Mouse (Mus musculus): ENCODE data around the gene Slc16a14. TPM values are rescaled to one million over a fixed set of nuclear protein-coding genes. Genes with fewer than 3 reads are reported as not detected.
A peak's percentile ranks its signal among the peaks of the same experiment; 100 is the strongest.

Gene Slc16a14
- polyA plus RNA-seq, 1 experiment = not detected

GRCm38 (mm10) chr1:84942666-84943065 lies 7.7 kb upstream of the Slc16a14 start:
- TF ChIP-seq POLR2A (IDR thresholded peaks at IDR 0.05; ENCODE audit: insufficient read depth, low read depth, low read length) = no peak
- TF ChIP-seq CTCF (IDR thresholded peaks at IDR 0.05; ENCODE audit: insufficient read depth, low read depth, low read length) = no peak

GRCm38 (mm10) chr1:84940322-84940721 lies 5.4 kb upstream of the Slc16a14 start:
- WGBS = 91% methylated on average over 2 of the region's 2 CpGs
- peaks cover 3% of the 10 kb centered on the region; the same call in 1 of the 2 replicates for H3K4me1 ChIP-seq (ENCODE audit: control insufficient read depth, insufficient read depth, low read length)
- no peak overlapping the region for H3K27ac ChIP-seq (ENCODE audit: insufficient read depth, low read depth, low read length)
- TF ChIP-seq CTCF (IDR thresholded peaks at IDR 0.05; ENCODE audit: insufficient read depth, low read depth, low read length) = no peak
- no peak for TF ChIP-seq POLR2A (IDR thresholded peaks at IDR 0.05; ENCODE audit: insufficient read depth, low read depth, low read length)
- no peak overlapping the region for H3K4me3 ChIP-seq (ENCODE audit: insufficient read depth, low read depth, low read length)

More at GRCm38 (mm10) chr1:84942666-84943065, 7.7 kb upstream of the Slc16a14 start:
- Histone ChIP-seq H3K4me1 (ENCODE audit: control insufficient read depth, insufficient read depth, low read length) (no peaks in the 10 kb centered on the region), H3K27ac (ENCODE audit: insufficient read depth, low read depth, low read length) (no peak overlapping the region), H3K4me3 (ENCODE audit: insufficient read depth, low read depth, low read length) (no peak overlapping the region)

GRCm38 (mm10) chr1:84939466-84939865 lies 4.5 kb upstream of the Slc16a14 start:
- H3K4me1 ChIP-seq (ENCODE audit: control insufficient read depth, insufficient read depth, low read length) = peaks cover 3% of the 10 kb centered on the region; the same call in 1 of the 2 replicates
- WGBS = 90% methylated on average over 4 of the region's 4 CpGs
- no peak overlapping the region for H3K4me3 ChIP-seq (ENCODE audit: insufficient read depth, low read depth, low read length)
- TF ChIP-seq POLR2A (IDR thresholded peaks at IDR 0.05; ENCODE audit: insufficient read depth, low read depth, low read length) (no peak), CTCF (IDR thresholded peaks at IDR 0.05; ENCODE audit: insufficient read depth, low read depth, low read length) (no peak)
- no peak overlapping the region for H3K27ac ChIP-seq (ENCODE audit: insufficient read depth, low read depth, low read length)

DNA sequence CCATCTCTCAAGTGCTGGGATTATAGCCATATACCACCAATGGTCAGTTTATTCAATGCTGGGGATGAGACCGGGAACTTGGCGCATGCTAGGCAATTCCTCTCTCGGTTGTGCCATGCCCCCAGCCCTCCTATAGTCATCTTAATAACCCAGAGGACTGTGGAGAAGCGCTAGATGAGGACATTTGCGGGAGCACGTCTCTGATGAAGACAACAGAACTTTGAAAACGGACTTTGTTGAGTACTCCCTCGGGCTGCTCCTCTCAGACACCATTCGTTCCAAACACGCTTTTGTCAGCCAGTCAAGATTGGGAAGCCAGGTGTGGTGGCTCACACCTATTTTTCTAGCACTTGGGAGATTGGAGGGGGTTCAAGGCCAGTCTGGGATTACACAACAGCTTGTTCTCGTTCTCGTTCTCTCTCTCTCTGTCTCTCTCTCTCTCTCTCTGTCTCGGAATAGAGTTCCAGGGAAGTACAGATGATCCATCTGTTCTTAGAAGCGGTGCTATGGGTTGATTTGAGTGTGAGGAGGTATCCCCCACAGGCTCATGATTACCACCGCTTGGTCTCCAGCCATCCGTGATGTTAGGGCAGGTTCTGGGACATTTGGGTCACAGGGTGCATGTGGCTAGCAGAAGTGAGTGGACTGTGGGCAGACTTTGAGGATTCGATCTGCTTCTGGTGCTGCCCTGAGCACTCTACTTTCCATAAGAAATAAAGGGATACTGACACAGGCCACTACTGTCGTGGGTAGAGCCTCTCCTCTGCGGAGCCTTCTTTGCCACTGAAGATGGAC lies 2.0 kb upstream of the Slc16a14 start:
- whole genome bisulfite sequencing = 93% methylated on average over 19 of the region's 19 CpGs
- TF ChIP-seq CTCF (IDR thresholded peaks at IDR 0.05; ENCODE audit: insufficient read depth, low read depth, low read length) (no peak), POLR2A (IDR thresholded peaks at IDR 0.05; ENCODE audit: insufficient read depth, low read depth, low read length) (no peak)
- H3K27ac ChIP-seq (ENCODE audit: insufficient read depth, low read depth, low read length) = no peak overlapping the region
- H3K4me1 ChIP-seq (ENCODE audit: control insufficient read depth, insufficient read depth, low read length) = peaks cover 7% of the 10 kb centered on the region
- H3K4me3 ChIP-seq (ENCODE audit: insufficient read depth, low read depth, low read length) = no peak overlapping the region

DNA sequence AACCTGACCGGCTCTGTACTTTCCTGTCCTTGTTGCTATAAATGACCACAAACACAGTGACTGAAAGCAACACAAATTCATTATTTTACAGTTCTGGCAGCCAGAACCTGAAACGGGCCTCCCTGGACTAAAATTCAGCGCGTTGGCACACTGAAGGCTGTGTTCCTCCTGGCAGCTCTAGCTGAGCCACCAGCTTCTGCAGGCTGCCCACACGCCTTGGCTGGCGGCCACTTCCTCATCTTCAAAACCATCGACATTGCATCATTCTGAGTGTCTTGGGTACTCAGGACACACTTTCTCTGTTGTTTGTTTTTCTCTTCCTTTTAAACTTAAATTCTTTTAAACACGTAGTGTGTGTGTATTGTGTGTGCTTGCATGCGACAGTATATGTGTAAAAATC lies 734 bp upstream of the Slc16a14 start:
- H3K27ac ChIP-seq (ENCODE audit: insufficient read depth, low read depth, low read length) = no peak overlapping the region
- H3K4me3 ChIP-seq (ENCODE audit: insufficient read depth, low read depth, low read length) = no peak overlapping the region
- TF ChIP-seq CTCF (IDR thresholded peaks at IDR 0.05; ENCODE audit: insufficient read depth, low read depth, low read length) (no peak), POLR2A (IDR thresholded peaks at IDR 0.05; ENCODE audit: insufficient read depth, low read depth, low read length) (no peak)
- 24% methylated on average over 9 of the region's 9 CpGs for WGBS
- peaks cover 7% of the 10 kb centered on the region for H3K4me1 ChIP-seq (ENCODE audit: control insufficient read depth, insufficient read depth, low read length)

GRCm38 (mm10) chr1:84934151-84934502 lies 807 bp downstream of the Slc16a14 start:
- TF ChIP-seq POLR2A (IDR thresholded peaks at IDR 0.05; ENCODE audit: insufficient read depth, low read depth, low read length) (no peak), CTCF (IDR thresholded peaks at IDR 0.05; ENCODE audit: insufficient read depth, low read depth, low read length) (no peak)
- Histone ChIP-seq H3K4me3 (ENCODE audit: insufficient read depth, low read depth, low read length) (peak overlapping the region; percentile 65), H3K27ac (ENCODE audit: insufficient read depth, low read depth, low read length) (peak overlapping the region; percentile 72), H3K4me1 (ENCODE audit: control insufficient read depth, insufficient read depth, low read length) (peaks cover 7% of the 10 kb centered on the region)
- under 1% methylated on average over 12 of the region's 12 CpGs for WGBS

DNA sequence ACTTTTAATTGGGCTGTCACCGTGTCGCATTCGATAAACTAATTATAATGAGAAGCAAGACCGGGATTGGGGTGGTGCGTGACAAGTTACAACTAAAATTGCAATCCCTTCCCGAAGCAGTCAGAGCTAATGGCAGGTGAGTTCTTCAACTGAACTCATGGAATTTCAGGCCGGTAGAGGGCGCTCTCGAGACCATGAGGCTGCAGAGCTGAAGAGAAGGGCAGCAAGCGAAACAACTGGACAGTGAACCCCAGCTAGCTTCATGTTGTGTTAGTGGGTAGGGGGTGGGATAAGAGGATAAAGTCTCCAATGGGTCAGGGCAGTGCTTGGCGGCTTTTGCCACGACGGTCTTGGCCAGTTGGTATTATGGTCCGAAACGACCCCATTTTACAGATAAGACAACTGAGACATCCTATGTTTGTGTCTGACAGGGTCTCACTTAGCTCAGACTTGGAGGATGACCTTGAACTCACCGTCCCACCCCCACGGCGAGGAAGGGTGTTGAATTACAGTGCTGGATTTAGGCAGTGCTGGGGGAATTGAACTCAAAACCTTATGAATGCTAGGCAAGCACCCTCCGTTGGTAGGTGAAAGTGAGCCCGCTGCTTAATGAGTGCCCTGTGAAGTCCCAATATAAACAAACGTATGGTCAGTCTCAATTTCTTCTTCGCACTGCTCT lies 1.3 kb downstream of the Slc16a14 start:
- peaks cover 7% of the 10 kb centered on the region for H3K4me1 ChIP-seq (ENCODE audit: control insufficient read depth, insufficient read depth, low read length)
- H3K27ac ChIP-seq (ENCODE audit: insufficient read depth, low read depth, low read length) = peak overlapping the region; percentile 72
- TF ChIP-seq POLR2A (IDR thresholded peaks at IDR 0.05; ENCODE audit: insufficient read depth, low read depth, low read length) (no peak), CTCF (IDR thresholded peaks at IDR 0.05; ENCODE audit: insufficient read depth, low read depth, low read length) (peak; percentile 65)
- peak overlapping the region; percentile 65 for H3K4me3 ChIP-seq (ENCODE audit: insufficient read depth, low read depth, low read length)
- 7% methylated on average over 22 of the region's 22 CpGs for WGBS

DNA sequence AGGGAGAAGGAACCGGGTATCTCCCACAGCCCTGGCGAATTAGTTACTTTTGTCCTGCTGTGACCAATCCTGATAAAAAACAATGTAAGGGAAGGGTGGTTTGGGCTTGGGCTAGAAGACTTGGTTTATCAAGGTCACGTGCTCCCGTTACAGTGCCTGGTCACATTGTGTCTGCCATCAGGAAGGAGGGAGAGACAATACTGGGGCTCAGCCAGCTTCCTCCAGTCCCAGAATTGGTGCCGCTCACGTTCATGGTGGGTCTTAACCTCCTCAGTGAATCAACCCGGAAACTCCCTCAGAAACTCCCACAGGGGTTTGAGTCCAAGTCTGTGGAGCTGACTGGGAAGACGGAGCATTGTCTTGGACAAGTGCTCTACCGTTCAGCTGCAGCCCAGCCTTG lies 9.3 kb downstream of the Slc16a14 start:
- WGBS = 83% methylated on average over 9 of the region's 9 CpGs
- Histone ChIP-seq H3K27ac (ENCODE audit: insufficient read depth, low read depth, low read length) (no peak overlapping the region), H3K4me1 (ENCODE audit: control insufficient read depth, insufficient read depth, low read length) (no peaks in the 10 kb centered on the region), H3K4me3 (ENCODE audit: insufficient read depth, low read depth, low read length) (no peak overlapping the region)
- TF ChIP-seq POLR2A (IDR thresholded peaks at IDR 0.05; ENCODE audit: insufficient read depth, low read depth, low read length) = no peak
- no peak for TF ChIP-seq CTCF (IDR thresholded peaks at IDR 0.05; ENCODE audit: insufficient read depth, low read depth, low read length)

- WGBS = 78% methylated on average over 6 of the region's 6 CpGs
- Histone ChIP-seq H3K4me3 (ENCODE audit: insufficient read depth, low read depth, low read length) (no peak overlapping the region), H3K27ac (ENCODE audit: insufficient read depth, low read depth, low read length) (no peak overlapping the region), H3K4me1 (ENCODE audit: control insufficient read depth, insufficient read depth, low read length) (no peaks in the 10 kb centered on the region)
- TF ChIP-seq CTCF (IDR thresholded peaks at IDR 0.05; ENCODE audit: insufficient read depth, low read depth, low read length) = no peak
- TF ChIP-seq POLR2A (IDR thresholded peaks at IDR 0.05; ENCODE audit: insufficient read depth, low read depth, low read length) = no peak
Observed at GRCm38 (mm10) chr1:84924134-84924533, 10.8 kb downstream of the Slc16a14 start.

Measured in olfactory bulb, adult 2 months (tissue).